24 mouse cellular contexts compared by ENCODE assay signal in genomic region chr13:100873530-100873929, GRCm38 (mm10). TPM values are rescaled to one million over a fixed set of nuclear protein-coding genes. Genes with fewer than 3 reads are reported as not detected.
DNase-seq lines count a peak whose midpoint lies in the region; ATAC-seq lines count a peak whose summit lies in the region.
"Had no signal": no experiment of that assay in that cellular context is flagged by ENCODE, and none has a peak within 500 bp of the region (broad histone marks: within the 10 kb centered on the region; RNA-seq: fewer than 3 reads in every experiment).

No protein-coding gene starts in this region.

- no peak overlapping the region for H3K9ac ChIP-seq in forebrain, embryonic 15.5 days (replicated peaks)
- H3K9ac ChIP-seq: embryonic facial prominence, embryonic 15.5 days; forebrain, postnatal 0 days; hindbrain, embryonic 14.5 days; liver, embryonic 13.5 days; midbrain, embryonic 12.5 days had no signal

- DNase-seq in forebrain, embryonic 10.5 days (ENCODE audit: extremely low spot score, low spot score): no peak
- DNase-seq in B cell, adult 2 months: peak; percentile 24 to 30
- DNase-seq in cerebellum, adult 9-11 months: no peak
- no peak for DNase-seq in thymus, postnatal 4 days
- DNase-seq: adrenal gland, postnatal 14 days; cerebellum, adult 8-10 months; forebrain, postnatal 0 days; gastrocnemius, postnatal 36 days; heart, postnatal 4 days; kidney, adult 18-20 months; liver, embryonic 13.5 days; right cerebral cortex, postnatal 14 days; thymus, postnatal 25 days had no signal

- no peaks in the 10 kb centered on the region for H3K36me3 ChIP-seq in forebrain, embryonic 10.5 days (replicated peaks)
- no peaks in the 10 kb centered on the region for H3K36me3 ChIP-seq in forebrain, embryonic 15.5 days
- H3K36me3 ChIP-seq: embryonic facial prominence, embryonic 15.5 days; G1E; heart, embryonic 10.5 days; limb, embryonic 10.5 days; liver, embryonic 13.5 days; midbrain, embryonic 12.5 days had no signal

- peak overlapping the region; percentile 48; the same call in 1 of the 2 replicates for H3K27ac ChIP-seq in forebrain, embryonic 10.5 days
- no peak overlapping the region for H3K27ac ChIP-seq in forebrain, embryonic 15.5 days (replicated peaks)
- H3K27ac ChIP-seq: embryonic facial prominence, embryonic 15.5 days; heart, embryonic 10.5 days; hindbrain, embryonic 14.5 days; kidney, postnatal 0 days; limb, embryonic 10.5 days; liver, embryonic 13.5 days; midbrain, embryonic 12.5 days had no signal

- WGBS in forebrain, embryonic 10.5 days: 88% methylated on average over 8 of the region's 8 CpGs
- WGBS in forebrain, embryonic 15.5 days: 76% methylated on average over 8 of the region's 8 CpGs

- no peaks in the 10 kb centered on the region for H3K9me3 ChIP-seq in forebrain, embryonic 10.5 days
- no peaks in the 10 kb centered on the region for H3K9me3 ChIP-seq in forebrain, embryonic 15.5 days
- H3K9me3 ChIP-seq: embryonic facial prominence, embryonic 15.5 days; G1E; heart, embryonic 10.5 days; limb, embryonic 10.5 days; liver, embryonic 13.5 days; midbrain, embryonic 12.5 days had no signal

- H3K4me3 ChIP-seq in forebrain, embryonic 10.5 days: no peak overlapping the region
- H3K4me3 ChIP-seq in forebrain, embryonic 15.5 days: no peak overlapping the region
- H3K4me3 ChIP-seq: embryonic facial prominence, embryonic 15.5 days; heart, embryonic 10.5 days; limb, embryonic 10.5 days; liver, embryonic 13.5 days; midbrain, embryonic 12.5 days had no signal

- H3K27me3 ChIP-seq in forebrain, embryonic 10.5 days (ENCODE audit: poor library complexity, severe bottlenecking): no peaks in the 10 kb centered on the region
- no peaks in the 10 kb centered on the region for H3K27me3 ChIP-seq in forebrain, embryonic 15.5 days
- H3K27me3 ChIP-seq: embryonic facial prominence, embryonic 15.5 days; liver, embryonic 13.5 days; midbrain, embryonic 12.5 days had no signal

- ATAC-seq in forebrain, embryonic 15.5 days (replicated peaks): no peak
- ATAC-seq in granulocyte monocyte progenitor cell, adult 5-6 weeks (replicated peaks; ENCODE audit: poor library complexity, severe bottlenecking): peak; percentile 63
- ATAC-seq in monocyte, adult 5-6 weeks (replicated peaks; ENCODE audit: insufficient number of reproducible peaks, low FRiP score, low TSS enrichment, poor library complexity, severe bottlenecking): 0 out of 2 replicates have a peak, but pooled peaks have one; percentile 50
- ATAC-seq: forebrain, postnatal 0 days; inflammation-experienced regulatory T-cells, adult 6 months had no signal

- H3K4me1 ChIP-seq in forebrain, embryonic 10.5 days: peaks cover 32% of the 10 kb centered on the region
- peaks cover 18% of the 10 kb centered on the region for H3K4me1 ChIP-seq in forebrain, embryonic 15.5 days
- H3K4me1 ChIP-seq: embryonic facial prominence, embryonic 15.5 days; heart, embryonic 10.5 days had no signal

- no peak overlapping the region for H3K4me2 ChIP-seq in forebrain, embryonic 15.5 days (replicated peaks)
- H3K4me2 ChIP-seq: embryonic facial prominence, embryonic 15.5 days; hindbrain, embryonic 14.5 days; liver, embryonic 13.5 days; midbrain, embryonic 12.5 days had no signal

RNA-seq across cellular contexts. Expression of gene Slc30a5, which starts 40.3 kb away (rescaled TPM):
- polyA plus RNA-seq in forebrain, embryonic 10.5 days (2016; fragmentation: Nextera tagmentation; extraction: Ambion mirVana): 37.0 and 38.5 TPM in 2 replicates
- 36.3 and 36.6 TPM in 2 replicates for polyA plus RNA-seq in forebrain, embryonic 15.5 days (2015; fragmentation: Nextera tagmentation; extraction: Ambion mirVana)
- 97.0 and 97.9 TPM in 2 replicates for total RNA-seq in granulocyte monocyte progenitor cell, adult 5-6 weeks (2014; fragmentation: Nextera tagmentation)
- total RNA-seq in granulocyte monocyte progenitor cell, adult 5-6 weeks (2017): 96.8 and 111 TPM in 2 replicates
- 64.2 to 92.8 TPM (median 72.0 TPM) in 3 replicates for total RNA-seq in monocyte, adult 5-6 weeks (2017)

Comparison
In these comparisons a context has a peak if more than half of its experiments do, and no peak if none do; other contexts are left out.
1. DNase-seq: peak in B cell, adult 2 months (2 of 2); none in forebrain, embryonic 10.5 days (single experiment), cerebellum, adult 9-11 months (single experiment) and thymus, postnatal 4 days (single experiment).